Mouse (Mus musculus): ENCODE results near the gene Ccdc57. TPM values are rescaled to one million over a fixed set of nuclear protein-coding genes. Genes with fewer than 3 reads are reported as not detected.
A peak's percentile ranks its signal among the peaks of the same experiment; 100 is the strongest.

Gene Ccdc57
- polyA plus RNA-seq, 1 experiment from 2014 or later = 8.2 TPM

DNA sequence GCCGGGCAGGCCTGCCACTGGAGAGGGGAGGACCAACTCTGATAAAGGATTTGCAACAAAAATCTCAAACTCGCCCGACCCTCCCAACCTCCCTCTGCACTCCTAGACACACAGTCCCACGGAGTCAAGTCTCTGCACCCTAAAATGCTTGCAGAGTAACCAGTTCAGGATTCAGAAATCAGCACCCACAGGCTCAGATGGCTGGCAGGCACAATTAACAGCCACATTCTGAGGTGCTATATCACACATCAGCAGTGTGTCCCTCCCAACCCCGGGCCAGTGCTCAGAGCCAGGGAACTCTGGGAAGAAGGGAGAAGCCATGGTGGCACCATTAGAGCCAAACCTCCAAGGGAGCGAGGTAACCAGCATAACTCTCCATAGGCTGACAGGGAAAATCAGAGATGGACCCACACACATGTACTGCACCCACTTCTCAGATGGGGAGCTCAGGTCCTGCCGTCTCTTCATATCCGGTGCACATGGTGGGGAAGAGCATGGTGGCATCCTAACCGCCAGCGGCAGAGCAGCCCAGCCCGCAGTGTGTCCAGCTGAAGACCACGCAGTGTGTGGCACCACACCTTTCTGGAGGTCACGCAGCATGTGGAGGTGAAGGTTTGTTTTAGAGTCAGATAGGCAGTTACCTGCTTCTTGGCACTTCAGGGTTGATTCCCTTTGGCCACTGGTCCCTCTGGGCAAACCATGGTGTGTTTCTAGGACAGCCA lies 29.5 kb upstream of the Ccdc57 start:
- Histone ChIP-seq H3K27ac (no peak overlapping the region), H3K4me3 (no peak overlapping the region), H3K9ac (no peak overlapping the region), H3K9me3 (no peaks in the 10 kb centered on the region), H3K4me1 (no peaks in the 10 kb centered on the region), H3K36me3 (replicated peaks) (peaks cover 56% of the 10 kb centered on the region), H3K27me3 (replicated peaks) (no peaks in the 10 kb centered on the region), H3K4me2 (no peak overlapping the region)
- WGBS = 92% methylated on average over 13 of the region's 13 CpGs
- no peak for ATAC-seq (replicated peaks)

GRCm38 (mm10) chr11:120961594-120961993 lies 28.9 kb upstream of the Ccdc57 start:
- WGBS = 92% methylated on average over 7 of the region's 7 CpGs
- Histone ChIP-seq H3K36me3 (replicated peaks) (peaks cover 50% of the 10 kb centered on the region), H3K4me2 (no peak overlapping the region), H3K4me1 (no peaks in the 10 kb centered on the region), H3K27ac (no peak overlapping the region), H3K4me3 (no peak overlapping the region), H3K27me3 (replicated peaks) (no peaks in the 10 kb centered on the region), H3K9ac (no peak overlapping the region), H3K9me3 (no peaks in the 10 kb centered on the region)
- no peak for ATAC-seq (replicated peaks)

DNA sequence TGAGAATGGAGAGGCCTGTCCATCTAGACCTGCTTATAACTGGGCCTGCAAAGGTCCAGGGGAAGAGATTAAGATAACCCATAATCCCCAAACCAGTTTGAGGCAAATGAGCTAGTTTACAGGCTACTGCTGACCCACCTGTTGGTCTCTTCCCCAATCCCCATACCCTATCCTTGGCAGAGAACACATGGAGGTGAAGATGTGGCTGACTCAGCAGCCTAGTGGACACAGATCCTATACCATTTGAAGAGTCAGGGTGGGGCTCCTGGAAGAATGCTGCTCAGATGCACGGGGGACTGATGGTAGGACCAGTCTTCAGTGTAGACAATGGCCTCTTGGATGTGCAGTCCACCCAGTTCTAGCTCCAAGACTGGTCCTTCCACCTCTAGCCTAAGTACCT lies 27.6 kb upstream of the Ccdc57 start:
- peaks cover 37% of the 10 kb centered on the region for H3K36me3 ChIP-seq (replicated peaks)
- H3K9me3 ChIP-seq = no peaks in the 10 kb centered on the region
- H3K4me3 ChIP-seq = no peak overlapping the region
- 60% methylated on average over 1 of the region's 1 CpGs for WGBS
- ATAC-seq (replicated peaks) = no peak
- H3K27me3 ChIP-seq (replicated peaks) = no peaks in the 10 kb centered on the region
- no peak overlapping the region for H3K4me2 ChIP-seq
- no peak overlapping the region for H3K27ac ChIP-seq
- no peaks in the 10 kb centered on the region for H3K4me1 ChIP-seq
- H3K9ac ChIP-seq = no peak overlapping the region

GRCm38 (mm10) chr11:120959564-120959963 lies 26.9 kb upstream of the Ccdc57 start:
- Histone ChIP-seq H3K27me3 (replicated peaks) (no peaks in the 10 kb centered on the region), H3K4me1 (no peaks in the 10 kb centered on the region), H3K4me2 (no peak overlapping the region), H3K9ac (no peak overlapping the region), H3K9me3 (no peaks in the 10 kb centered on the region), H3K36me3 (replicated peaks) (peaks cover 31% of the 10 kb centered on the region), H3K27ac (no peak overlapping the region), H3K4me3 (no peak overlapping the region)
- no peak for ATAC-seq (replicated peaks)
- WGBS = 75% methylated on average over 3 of the region's 3 CpGs

- Histone ChIP-seq H3K36me3 (replicated peaks) (peaks cover 26% of the 10 kb centered on the region), H3K9ac (no peak overlapping the region), H3K4me1 (no peaks in the 10 kb centered on the region), H3K4me2 (no peak overlapping the region), H3K4me3 (no peak overlapping the region), H3K27ac (no peak overlapping the region), H3K27me3 (replicated peaks) (no peaks in the 10 kb centered on the region), H3K9me3 (no peaks in the 10 kb centered on the region)
- no peak for ATAC-seq (replicated peaks)
- WGBS = 88% methylated on average over 18 of the region's 18 CpGs
These were observed 26.4 kb upstream of the Ccdc57 start for GRCm38 (mm10) chr11:120959066-120959465.

DNA sequence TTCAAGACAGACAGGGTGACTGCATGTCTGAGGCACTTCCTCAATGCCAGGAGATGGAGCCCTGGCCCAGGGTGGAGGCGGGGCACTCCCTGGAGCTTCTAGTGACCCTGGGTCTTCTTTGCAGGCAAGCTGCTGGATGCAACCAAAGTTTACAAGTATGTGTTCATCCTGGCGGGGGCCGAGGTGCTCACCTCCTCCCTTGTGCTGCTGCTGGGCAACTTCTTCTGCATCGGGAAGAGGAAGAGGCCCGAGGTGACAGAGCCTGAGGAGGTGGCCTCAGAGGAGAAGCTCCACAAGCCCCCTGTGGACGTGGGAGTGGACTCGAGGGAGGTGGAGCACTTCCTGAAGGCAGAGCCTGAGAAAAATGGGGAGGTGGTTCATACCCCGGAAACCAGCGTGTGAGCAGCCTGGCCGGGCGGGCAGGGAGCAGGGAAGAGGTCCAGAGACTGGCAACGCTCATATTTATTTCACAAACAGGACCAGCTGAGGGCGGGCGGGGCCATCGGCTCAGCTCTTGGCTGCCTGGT lies 25.1 kb upstream of the Ccdc57 start:
- no peak for ATAC-seq (replicated peaks)
- H3K27me3 ChIP-seq (replicated peaks) = no peaks in the 10 kb centered on the region
- H3K9ac ChIP-seq = no peak overlapping the region
- H3K9me3 ChIP-seq = no peaks in the 10 kb centered on the region
- no peak overlapping the region for H3K4me2 ChIP-seq
- H3K4me3 ChIP-seq = no peak overlapping the region
- no peak overlapping the region for H3K27ac ChIP-seq
- H3K4me1 ChIP-seq = no peaks in the 10 kb centered on the region
- WGBS = 85% methylated on average over 15 of the region's 15 CpGs
- peaks cover 13% of the 10 kb centered on the region for H3K36me3 ChIP-seq (replicated peaks)

GRCm38 (mm10) chr11:120957052-120957451 lies 24.4 kb upstream of the Ccdc57 start:
- Histone ChIP-seq H3K27ac (no peak overlapping the region), H3K9me3 (no peaks in the 10 kb centered on the region), H3K4me2 (no peak overlapping the region), H3K9ac (no peak overlapping the region), H3K4me3 (no peak overlapping the region), H3K27me3 (replicated peaks) (no peaks in the 10 kb centered on the region), H3K36me3 (replicated peaks) (peaks cover 6% of the 10 kb centered on the region), H3K4me1 (no peaks in the 10 kb centered on the region)
- 71% methylated on average over 8 of the region's 8 CpGs for WGBS
- no peak for ATAC-seq (replicated peaks)

GRCm38 (mm10) chr11:120955701-120956100 lies 23.0 kb upstream of the Ccdc57 start:
- 96% methylated on average over 8 of the region's 8 CpGs for WGBS
- Histone ChIP-seq H3K27ac (no peak overlapping the region), H3K9me3 (no peaks in the 10 kb centered on the region), H3K4me1 (peaks cover 9% of the 10 kb centered on the region), H3K4me3 (no peak overlapping the region), H3K36me3 (replicated peaks) (peaks cover 5% of the 10 kb centered on the region; the same call in 1 of the 2 replicates), H3K4me2 (no peak overlapping the region), H3K9ac (no peak overlapping the region), H3K27me3 (replicated peaks) (peaks cover under 1% of the 10 kb centered on the region; the same call in 1 of the 2 replicates)
- no peak for ATAC-seq (replicated peaks)

- no peak overlapping the region for H3K4me2 ChIP-seq
- peaks cover 8% of the 10 kb centered on the region for H3K27me3 ChIP-seq (replicated peaks)
- H3K4me3 ChIP-seq = no peak overlapping the region
- WGBS = 88% methylated on average over 5 of the region's 5 CpGs
- H3K9me3 ChIP-seq = no peaks in the 10 kb centered on the region
- H3K4me1 ChIP-seq = peaks cover 14% of the 10 kb centered on the region
- H3K9ac ChIP-seq = no peak overlapping the region
- peaks cover 5% of the 10 kb centered on the region; the same call in 1 of the 2 replicates for H3K36me3 ChIP-seq (replicated peaks)
- H3K27ac ChIP-seq = no peak overlapping the region
- ATAC-seq (replicated peaks) = no peak
These were observed 22.3 kb upstream of the Ccdc57 start for GRCm38 (mm10) chr11:120954936-120955335.

- Histone ChIP-seq H3K27ac (no peak overlapping the region), H3K4me1 (peaks cover 21% of the 10 kb centered on the region), H3K36me3 (replicated peaks) (no peaks in the 10 kb centered on the region), H3K27me3 (replicated peaks) (peaks cover 31% of the 10 kb centered on the region), H3K9ac (no peak overlapping the region), H3K9me3 (no peaks in the 10 kb centered on the region), H3K4me2 (peak overlapping the region; percentile 68), H3K4me3 (no peak overlapping the region)
- 82% methylated on average over 9 of the region's 9 CpGs for WGBS
- no peak for ATAC-seq (replicated peaks)
These were observed 19.4 kb upstream of the Ccdc57 start for GRCm38 (mm10) chr11:120951731-120952730.

DNA sequence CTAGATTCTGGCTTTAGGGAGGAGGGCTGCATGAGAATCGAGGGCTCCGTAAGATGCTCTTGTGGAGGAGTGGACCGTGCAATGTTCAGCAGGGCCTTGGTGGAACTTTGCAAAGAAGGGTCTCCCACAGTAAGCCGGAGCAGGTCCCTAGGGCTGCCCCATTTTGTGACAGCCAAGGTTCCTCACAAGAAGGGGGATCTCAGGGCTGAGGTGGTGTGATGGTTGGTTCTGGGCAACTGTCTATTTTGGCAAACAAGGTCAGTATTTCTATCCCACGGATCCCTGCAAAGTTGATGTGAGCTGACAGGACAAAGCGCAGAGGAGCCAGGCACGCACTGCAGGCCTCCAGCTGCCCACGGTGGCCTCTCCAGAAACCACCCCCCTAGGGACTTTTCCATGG lies 18.6 kb upstream of the Ccdc57 start:
- WGBS = 17% methylated on average over 8 of the region's 8 CpGs
- Histone ChIP-seq H3K9me3 (no peaks in the 10 kb centered on the region), H3K4me1 (peaks cover 21% of the 10 kb centered on the region), H3K27me3 (replicated peaks) (peaks cover 31% of the 10 kb centered on the region), H3K4me2 (peak overlapping the region; percentile 68), H3K4me3 (peak overlapping the region; percentile 44), H3K36me3 (replicated peaks) (no peaks in the 10 kb centered on the region), H3K9ac (peak overlapping the region; percentile 37), H3K27ac (no peak overlapping the region)
- ATAC-seq (replicated peaks) = no peak; the same call in 1 of the 2 replicates
